Mouse (Mus musculus): ENCODE data around the gene Rab19.

DNA sequence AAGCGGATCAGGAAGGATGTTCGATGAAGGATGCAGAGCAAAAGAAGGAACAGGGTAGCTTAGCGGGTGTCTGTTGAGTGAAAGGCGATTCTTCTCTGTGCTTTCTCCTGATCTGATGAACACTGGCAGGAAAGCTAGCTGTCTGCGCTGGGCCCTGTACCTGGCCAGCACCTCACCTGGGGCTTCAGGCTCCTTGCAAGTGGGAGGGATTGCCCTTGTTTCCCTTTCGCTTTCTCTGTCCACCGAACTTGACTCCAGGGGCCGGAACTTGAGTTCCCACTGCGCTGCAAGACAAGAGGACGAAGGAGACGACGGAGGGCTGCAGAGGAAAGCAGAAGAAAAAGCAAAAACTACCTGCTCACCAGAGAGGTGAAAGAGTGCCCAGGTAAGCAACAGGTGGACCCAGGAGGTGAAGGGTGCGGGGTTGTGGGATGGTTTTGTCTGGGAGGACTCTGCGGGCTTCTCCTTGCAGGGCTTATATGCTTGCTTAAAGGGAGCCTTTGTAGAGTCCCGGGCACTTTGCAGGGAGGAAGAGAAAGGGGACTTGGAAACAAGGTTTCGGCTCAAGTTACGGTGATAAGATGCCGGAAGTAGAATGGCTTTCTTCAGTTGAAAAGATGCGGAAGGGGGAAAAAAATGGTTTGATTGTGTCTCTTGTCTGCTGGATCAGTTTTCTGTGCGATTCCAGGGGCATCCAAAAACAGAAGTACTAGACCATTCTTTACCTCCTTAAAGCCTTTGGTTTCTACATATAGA is at the start of gene Rab19:
- no peak for TF ChIP-seq GATA1 (IDR thresholded peaks at IDR 0.05; ENCODE audit: low read length)
- no peak for TF ChIP-seq TAL1 (IDR thresholded peaks at IDR 0.05; ENCODE audit: low read length)

Data from erythroblast, embryonic 14.5 days (primary cell).